Mouse (Mus musculus) intestine, embryonic 16.5 days (tissue): ENCODE measurements around the gene Ndufv2. TPM values are rescaled to one million over a fixed set of nuclear protein-coding genes. Genes with fewer than 3 reads are reported as not detected.

Experiments
- ATAC-seq: fragments of 200-750 bp; cut with Nextera tagmentation; 2 replicates; pipeline ENCODE4 v1.8.0; 2017; ENCODE audit warnings: moderate TSS enrichment, moderate library complexity
- H3K27ac ChIP-seq: fragments of 300-500 bp; sonication (generic); 2 replicates; pipeline ENCODE4 v1.5.1; 2014; ENCODE audit warnings: mild to moderate bottlenecking, low read length
- H3K27me3 ChIP-seq: fragments of 300-500 bp; sonication (generic); replicated peaks from 2 replicates; pipeline ENCODE4 v1.6.1; 2014; ENCODE audit warnings: low read length, control low read depth, mixed read lengths; ENCODE audit not compliant: control insufficient read depth, insufficient read depth
- H3K36me3 ChIP-seq: fragments of 300-500 bp; sonication (generic); 2 replicates; pipeline ENCODE4 v1.6.1; 2014; ENCODE audit warnings: low read length, control low read depth; ENCODE audit not compliant: control insufficient read depth, insufficient read depth
- H3K4me1 ChIP-seq: fragments of 300-500 bp; sonication (generic); 2 replicates; pipeline ENCODE4 v1.6.1; 2014; ENCODE audit warnings: low read length, control low read depth, mixed read lengths; ENCODE audit not compliant: control insufficient read depth, insufficient read depth
- H3K4me2 ChIP-seq: fragments of 300-500 bp; sonication (generic); 2 replicates; pipeline ENCODE4 v1.6.1; 2014; ENCODE audit warnings: low read depth, low read length, control low read depth
- H3K4me3 ChIP-seq: fragments of 300-500 bp; sonication (generic); 2 replicates; pipeline ENCODE4 v1.5.1; 2014; ENCODE audit warnings: mild to moderate bottlenecking, low read length
- H3K9ac ChIP-seq: fragments of 300-500 bp; sonication (generic); 2 replicates; pipeline ENCODE4 v1.6.1; 2014; ENCODE audit warnings: low read depth, low read length
- H3K9me3 ChIP-seq: fragments of 300-500 bp; sonication (generic); 2 replicates; pipeline ENCODE4 v1.6.1; 2016; ENCODE audit warnings: low read length, control low read depth; ENCODE audit not compliant: control insufficient read depth
- WGBS: fragments of 180-500 bp; shearing (Covaris S2); extraction: QIAGEN DNeasy Blood & Tissue Kit; methylation state at CpG from one replicate; pipeline ENCODE4 v1.1.7; 2014; 5-methylcytosine and 5-hydroxymethylcytosine counted together
- polyA plus RNA-seq: library from polyadenylated mRNA; unstranded; fragments of >200 nt; fragmentation: Nextera tagmentation; extraction: Ambion mirVana; gene quantifications from 2 replicates; pipeline ENCODE4 v1.2.1, GENCODE M21; 2015

Gene Ndufv2
- polyA plus RNA-seq = 442 and 463 TPM in 2 replicates

- Histone ChIP-seq H3K27me3 (no peaks in the 10 kb centered on the region), H3K36me3 (no peaks in the 10 kb centered on the region), H3K27ac (peak within 1 kb of the TSS; percentile 95), H3K9me3 (no peaks in the 10 kb centered on the region), H3K4me3 (peak within 1 kb of the TSS; percentile 60), H3K4me2 (peak within 1 kb of the TSS; percentile 77), H3K9ac (peak within 1 kb of the TSS; percentile 98), H3K4me1 (peaks cover 11% of the 10 kb centered on the region)
- ATAC-seq = peak; percentile 100
- under 1% methylated on average over 54 of the region's 67 CpGs for WGBS
Measured at GRCm38 (mm10) chr17:66101380-66102330, at the start of gene Ndufv2. Gene Ndufv2 (minus strand): TSS chr17:66101559.

GRCm38 (mm10) chr17:66131212-66131611 lies 29.9 kb upstream of the Ndufv2 start:
- no peaks in the 10 kb centered on the region for H3K9me3 ChIP-seq
- no peak overlapping the region for H3K27ac ChIP-seq
- H3K4me3 ChIP-seq = no peak overlapping the region
- no peaks in the 10 kb centered on the region for H3K4me1 ChIP-seq
- peaks cover 38% of the 10 kb centered on the region for H3K36me3 ChIP-seq
- no peaks in the 10 kb centered on the region for H3K27me3 ChIP-seq
- WGBS = 95% methylated on average over 4 of the region's 4 CpGs
- no peak overlapping the region for H3K9ac ChIP-seq
- no peak overlapping the region for H3K4me2 ChIP-seq
- ATAC-seq = 0 out of 2 replicates have a peak, but pooled peaks have one; percentile 42

GRCm38 (mm10) chr17:66130371-66130770 lies 29.0 kb upstream of the Ndufv2 start:
- no peak overlapping the region for H3K4me3 ChIP-seq

GRCm38 (mm10) chr17:66125211-66125610 lies 23.9 kb upstream of the Ndufv2 start:
- Histone ChIP-seq H3K36me3 (peaks cover under 1% of the 10 kb centered on the region; the same call in 1 of the 2 replicates), H3K27ac (no peak overlapping the region), H3K4me1 (0 out of 2 replicates have a peak, but pooled peaks cover 5% of the 10 kb centered on the region), H3K4me2 (no peak overlapping the region), H3K4me3 (no peak overlapping the region), H3K9me3 (no peaks in the 10 kb centered on the region), H3K9ac (no peak overlapping the region), H3K27me3 (no peaks in the 10 kb centered on the region)
- 74% methylated on average over 5 of the region's 5 CpGs for WGBS
- no peak for ATAC-seq

More at GRCm38 (mm10) chr17:66130371-66130770, 29.0 kb upstream of the Ndufv2 start:
- H3K36me3 ChIP-seq = peaks cover 32% of the 10 kb centered on the region
- H3K27me3 ChIP-seq = no peaks in the 10 kb centered on the region
- no peaks in the 10 kb centered on the region for H3K9me3 ChIP-seq
- WGBS = 89% methylated on average over 9 of the region's 9 CpGs
- no peak overlapping the region for H3K4me2 ChIP-seq
- H3K27ac ChIP-seq = no peak overlapping the region
- no peak for ATAC-seq
- H3K9ac ChIP-seq = no peak overlapping the region
- H3K4me1 ChIP-seq = 0 out of 2 replicates have a peak, but pooled peaks cover 2% of the 10 kb centered on the region

- ATAC-seq = peak; percentile 49
- Histone ChIP-seq H3K9ac (peak overlapping the region; percentile 86), H3K27ac (peak overlapping the region; percentile 96), H3K4me1 (0 out of 2 replicates have a peak, but pooled peaks cover 5% of the 10 kb centered on the region), H3K9me3 (no peaks in the 10 kb centered on the region), H3K4me2 (peak overlapping the region; percentile 83), H3K36me3 (peaks cover under 1% of the 10 kb centered on the region; the same call in 1 of the 2 replicates), H3K4me3 (peak overlapping the region; percentile 92), H3K27me3 (no peaks in the 10 kb centered on the region)
- under 1% methylated on average over 20 of the region's 20 CpGs for WGBS
Measured at GRCm38 (mm10) chr17:66123816-66124610, 22.7 kb upstream of the Ndufv2 start.

- WGBS = 5% methylated on average over 45 of the region's 45 CpGs
- Histone ChIP-seq H3K9me3 (no peaks in the 10 kb centered on the region), H3K9ac (peak within 1 kb of the TSS; percentile 86), H3K36me3 (peaks cover 3% of the 10 kb centered on the region; the same call in 1 of the 2 replicates), H3K4me1 (0 out of 2 replicates have a peak, but pooled peaks cover 5% of the 10 kb centered on the region), H3K4me3 (peak within 1 kb of the TSS; percentile 92), H3K27ac (peak within 1 kb of the TSS; percentile 96), H3K4me2 (peak within 1 kb of the TSS; percentile 83), H3K27me3 (no peaks in the 10 kb centered on the region)
- peak; percentile 94 for ATAC-seq
Measured at GRCm38 (mm10) chr17:66123066-66123815, 21.9 kb upstream of the Ndufv2 start, which contains the start of gene Ddx11. Gene Ddx11 (plus strand): TSS chr17:66123520.

- H3K36me3 ChIP-seq = peaks cover 12% of the 10 kb centered on the region
- H3K4me2 ChIP-seq = no peak overlapping the region
- 96% methylated on average over 1 of the region's 1 CpGs for WGBS
Measured at GRCm38 (mm10) chr17:66120701-66121100, 19.3 kb upstream of the Ndufv2 start.

GRCm38 (mm10) chr17:66118991-66119390 lies 17.6 kb upstream of the Ndufv2 start:
- Histone ChIP-seq H3K4me2 (no peak overlapping the region), H3K27ac (no peak overlapping the region), H3K9ac (no peak overlapping the region), H3K4me3 (no peak overlapping the region), H3K36me3 (peaks cover 21% of the 10 kb centered on the region), H3K4me1 (no peaks in the 10 kb centered on the region), H3K9me3 (no peaks in the 10 kb centered on the region), H3K27me3 (no peaks in the 10 kb centered on the region)
- WGBS = 91% methylated on average over 8 of the region's 8 CpGs
- ATAC-seq = no peak

More at GRCm38 (mm10) chr17:66120701-66121100, 19.3 kb upstream of the Ndufv2 start:
- H3K27me3 ChIP-seq = no peaks in the 10 kb centered on the region
- H3K4me1 ChIP-seq = 0 out of 2 replicates have a peak, but pooled peaks cover 5% of the 10 kb centered on the region
- H3K4me3 ChIP-seq = no peak overlapping the region
- H3K27ac ChIP-seq = no peak overlapping the region
- no peak for ATAC-seq
- no peaks in the 10 kb centered on the region for H3K9me3 ChIP-seq
- H3K9ac ChIP-seq = no peak overlapping the region
